Mouse (Mus musculus): ENCODE results near the gene Tmem89. TPM values are rescaled to one million over a fixed set of nuclear protein-coding genes. Genes with fewer than 3 reads are reported as not detected.

The Tmem89 gene
- total RNA-seq, 2 experiments from 2014 or later = 0.39 TPM; not detected in 1

Other genes with a start within 250 kb of the Tmem89 start
- 10 to 100 TPM; 54.9 to 60.6 TPM for gene Prkar2a, start 225.3 kb upstream of the Tmem89 start, total RNA-seq (2021)
- gene Ip6k2, start 130.8 kb upstream of the Tmem89 start, total RNA-seq (2021) = 100 to 1,000 TPM; 180 to 190 TPM
- 10 to 100 TPM; 40.7 to 43.4 TPM for gene Nckipsd, start 106.3 kb upstream of the Tmem89 start, total RNA-seq (2021)
- gene Celsr3, start 88.3 kb upstream of the Tmem89 start, total RNA-seq (2021) = 10 to 100 TPM; 64.6 to 78.9 TPM
- gene Slc26a6, start 61.3 kb upstream of the Tmem89 start, total RNA-seq (2021) = 10 to 100 TPM; 35.8 to 38.1 TPM
- 100 to 1,000 TPM; 348 to 361 TPM for gene Uqcrc1, start 22.0 kb downstream of the Tmem89 start, total RNA-seq (2021)
- gene Col7a1, start 39.0 kb downstream of the Tmem89 start, total RNA-seq (2021) = 1 to 10 TPM; 3.9 to 4.8 TPM
- under 1 TPM in 1 of 2 experiments, not detected in 1; 0.41 TPM for gene Ucn2, start 71.4 kb downstream of the Tmem89 start, total RNA-seq (2021)
- 10 to 100 TPM; 20.9 to 26.7 TPM for gene Pfkfb4, start 77.2 kb downstream of the Tmem89 start, total RNA-seq (2021)
- gene Shisa5, start 123.9 kb downstream of the Tmem89 start, total RNA-seq (2021) = 10 to 100 TPM; 37.7 to 47.2 TPM
- 10 to 100 TPM; 11.9 to 13.2 TPM for gene Trex1, start 145.1 kb downstream of the Tmem89 start, total RNA-seq (2021)
- 10 to 100 TPM; 28.5 to 29.9 TPM for gene Atrip, start 159.5 kb downstream of the Tmem89 start, total RNA-seq (2021)
- gene Ccdc51, start 167.9 kb downstream of the Tmem89 start, total RNA-seq (2021) = 1 to 10 TPM; 6.1 to 7.3 TPM
- gene Tma7, start 168.0 kb downstream of the Tmem89 start, total RNA-seq (2021) = 100 to 1,000 TPM; 331 to 333 TPM
- 10 to 100 TPM; 87.8 to 89.8 TPM for gene Plxnb1, start 180.8 kb downstream of the Tmem89 start, total RNA-seq (2021)
- not detected for gene Fbxw21, start 247.4 kb downstream of the Tmem89 start, total RNA-seq (2021)